8 mouse cellular contexts compared by ENCODE assay signal in the genomic region with DNA sequence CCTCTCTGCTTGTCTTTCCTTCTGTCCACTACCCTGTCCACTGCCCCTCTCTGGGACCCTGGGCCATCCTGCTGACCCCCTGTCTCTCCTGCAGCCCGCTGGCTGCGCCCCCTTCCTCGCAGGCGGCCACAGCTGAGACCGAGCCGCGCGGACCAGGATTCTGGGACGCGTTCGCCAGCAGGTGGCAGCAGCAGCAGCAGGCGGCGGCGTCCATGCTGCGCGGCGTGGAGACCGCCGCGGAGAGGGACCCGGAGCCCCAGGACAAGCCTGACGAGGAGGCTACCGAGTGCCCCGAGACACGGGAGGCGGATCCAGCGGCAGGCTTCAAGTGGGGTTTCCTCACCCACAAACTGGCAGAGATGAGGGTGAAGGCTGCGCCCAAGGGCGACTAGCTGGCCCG. TPM values are rescaled to one million over a fixed set of nuclear protein-coding genes. Genes with fewer than 3 reads are reported as not detected.
A peak's percentile ranks its signal among the peaks of the same experiment; 100 is the strongest.
DNase-seq lines count a peak whose midpoint lies in the region; ATAC-seq and TF ChIP-seq lines count a peak whose summit lies in the region.

No protein-coding gene starts in this region.

- ATAC-seq in embryonic facial prominence, embryonic 14.5 days (ENCODE audit: low read depth), result peak; percentile 70
- no peak for ATAC-seq in heart, embryonic 13.5 days (ENCODE audit: extremely low read depth, insufficient number of reproducible peaks, low FRiP score, low TSS enrichment)
- ATAC-seq in neural tube, embryonic 15.5 days (ENCODE audit: low FRiP score), result peak; percentile 25; the same call in 1 of the 2 replicates

- DNase-seq in 3134 (ENCODE audit: extremely low read depth, insufficient read length, low spot score) (peak; percentile 49), ZHBTc4 (ENCODE audit: low read depth, low spot score) (peak; percentile 84)
- peak; percentile 71 for DNase-seq in embryonic facial prominence, embryonic 14.5 days (ENCODE audit: low spot score)
- DNase-seq in kidney, postnatal 14 days, result peak; percentile 81
- DNase-seq in lung, adult 2 months, result peak; percentile 77
- peak; percentile 24 to 33 for DNase-seq in thymus, adult 18-20 months

- H3K36me3 ChIP-seq in embryonic facial prominence, embryonic 14.5 days (ENCODE audit: control insufficient read depth, insufficient read depth, low read length), result no peaks in the 10 kb centered on the region
- no peaks in the 10 kb centered on the region for H3K36me3 ChIP-seq in heart, embryonic 13.5 days
- no peaks in the 10 kb centered on the region for H3K36me3 ChIP-seq in neural tube, embryonic 15.5 days

- peak overlapping the region; percentile 93 for H3K4me2 ChIP-seq in embryonic facial prominence, embryonic 14.5 days (ENCODE audit: low read depth, low read length)
- peak overlapping the region; percentile 96 for H3K4me2 ChIP-seq in heart, embryonic 13.5 days
- peak overlapping the region; percentile 77 for H3K4me2 ChIP-seq in neural tube, embryonic 15.5 days

- H3K4me3 ChIP-seq in embryonic facial prominence, embryonic 14.5 days (ENCODE audit: low read depth, low read length), result peak overlapping the region; percentile 54
- H3K4me3 ChIP-seq in heart, embryonic 13.5 days, result peak overlapping the region; percentile 60
- peak overlapping the region; percentile 30 for H3K4me3 ChIP-seq in lung, adult 2 months (replicated peaks; ENCODE audit: extremely low read depth, low read depth, low read length)
- peak overlapping the region; percentile 61 for H3K4me3 ChIP-seq in neural tube, embryonic 15.5 days (replicated peaks)

- H3K27ac ChIP-seq in embryonic facial prominence, embryonic 14.5 days (replicated peaks; ENCODE audit: low read depth, low read length), result no peak overlapping the region
- H3K27ac ChIP-seq in heart, embryonic 13.5 days (replicated peaks), result no peak overlapping the region
- H3K27ac ChIP-seq in neural tube, embryonic 15.5 days (replicated peaks), result no peak overlapping the region

- peaks cover 40% of the 10 kb centered on the region for H3K4me1 ChIP-seq in embryonic facial prominence, embryonic 14.5 days (ENCODE audit: control insufficient read depth, insufficient read depth, low read length)
- H3K4me1 ChIP-seq in heart, embryonic 13.5 days, result peaks cover 62% of the 10 kb centered on the region
- H3K4me1 ChIP-seq in lung, adult 2 months (ENCODE audit: control insufficient read depth, insufficient read depth, low read length), result peaks cover 13% of the 10 kb centered on the region
- peaks cover 72% of the 10 kb centered on the region for H3K4me1 ChIP-seq in neural tube, embryonic 15.5 days

- H3K27me3 ChIP-seq in embryonic facial prominence, embryonic 14.5 days (replicated peaks; ENCODE audit: control insufficient read depth, insufficient read depth, low read length), result peaks cover 80% of the 10 kb centered on the region
- H3K27me3 ChIP-seq in heart, embryonic 13.5 days (replicated peaks), result peaks cover 85% of the 10 kb centered on the region
- H3K27me3 ChIP-seq in neural tube, embryonic 15.5 days (replicated peaks), result peaks cover 58% of the 10 kb centered on the region

- no peaks in the 10 kb centered on the region for H3K9me3 ChIP-seq in embryonic facial prominence, embryonic 14.5 days (ENCODE audit: control insufficient read depth, low read length)
- no peaks in the 10 kb centered on the region for H3K9me3 ChIP-seq in heart, embryonic 13.5 days
- no peaks in the 10 kb centered on the region for H3K9me3 ChIP-seq in neural tube, embryonic 15.5 days (replicated peaks)

- TF ChIP-seq POLR2A in lung, adult 2 months (IDR thresholded peaks at IDR 0.05; ENCODE audit: borderline replicate concordance, extremely low read depth, low read depth, low read length), result no peak

- peak; percentile 25; the same call in 1 of the 2 replicates for TF ChIP-seq CTCF in lung, adult 2 months (IDR thresholded peaks at IDR 0.05; ENCODE audit: insufficient read depth, low read length)

- WGBS in embryonic facial prominence, embryonic 14.5 days, result 1% methylated on average over 21 of the region's 30 CpGs
- under 1% methylated on average over 30 of the region's 30 CpGs for WGBS in heart, embryonic 13.5 days
- 3% methylated on average over 30 of the region's 30 CpGs for WGBS in lung, adult 2 months
- under 1% methylated on average over 30 of the region's 30 CpGs for WGBS in neural tube, embryonic 15.5 days

- H3K9ac ChIP-seq in embryonic facial prominence, embryonic 14.5 days (ENCODE audit: low read depth, low read length), result peak overlapping the region; percentile 52
- peak overlapping the region; percentile 76 for H3K9ac ChIP-seq in heart, embryonic 13.5 days
- peak overlapping the region; percentile 45 for H3K9ac ChIP-seq in neural tube, embryonic 15.5 days (replicated peaks)

RNA-seq across cellular contexts. Expression of a gene that starts 2.9 kb away (rescaled TPM):
- 0.28 TPM in 1 of 2 replicates, not detected in the other for polyA plus RNA-seq in embryonic facial prominence, embryonic 14.5 days (2014; fragmentation: Nextera tagmentation; extraction: Ambion mirVana)
- polyA plus RNA-seq in heart, embryonic 13.5 days (2015; fragmentation: Nextera tagmentation; extraction: Ambion mirVana), result not detected in 2 replicates
- not detected in 2 replicates for polyA plus RNA-seq in lung, adult 2 months (2012; rRNA removed)
- not detected in 2 replicates for polyA plus RNA-seq in neural tube, embryonic 15.5 days (2015; fragmentation: Nextera tagmentation; extraction: Ambion mirVana)

RNA-seq across cellular contexts. Expression of a gene that starts 4.3 kb away (rescaled TPM):
- 6.8 and 7.4 TPM in 2 replicates for polyA plus RNA-seq in embryonic facial prominence, embryonic 14.5 days (2014; fragmentation: Nextera tagmentation; extraction: Ambion mirVana)
- 4.3 and 5.0 TPM in 2 replicates for polyA plus RNA-seq in heart, embryonic 13.5 days (2015; fragmentation: Nextera tagmentation; extraction: Ambion mirVana)
- polyA plus RNA-seq in lung, adult 2 months (2012; rRNA removed), result 37.9 and 61.1 TPM in 2 replicates
- polyA plus RNA-seq in neural tube, embryonic 15.5 days (2015; fragmentation: Nextera tagmentation; extraction: Ambion mirVana), result 14.2 and 17.0 TPM in 2 replicates

RNA-seq across cellular contexts. Expression of a gene that starts 4.3 kb away (rescaled TPM):
- 13.7 and 15.7 TPM in 2 replicates for polyA plus RNA-seq in embryonic facial prominence, embryonic 14.5 days (2014; fragmentation: Nextera tagmentation; extraction: Ambion mirVana)
- polyA plus RNA-seq in heart, embryonic 13.5 days (2015; fragmentation: Nextera tagmentation; extraction: Ambion mirVana), result 9.2 and 9.9 TPM in 2 replicates
- 7.2 and 7.5 TPM in 2 replicates for polyA plus RNA-seq in lung, adult 2 months (2012; rRNA removed)
- polyA plus RNA-seq in neural tube, embryonic 15.5 days (2015; fragmentation: Nextera tagmentation; extraction: Ambion mirVana), result 13.9 and 14.8 TPM in 2 replicates

RNA-seq across cellular contexts. Expression of a gene that starts 6.2 kb away (rescaled TPM):
- polyA plus RNA-seq in embryonic facial prominence, embryonic 14.5 days (2014; fragmentation: Nextera tagmentation; extraction: Ambion mirVana), result 0.29 and 0.67 TPM in 2 replicates
- 0.17 and 0.21 TPM in 2 replicates for polyA plus RNA-seq in heart, embryonic 13.5 days (2015; fragmentation: Nextera tagmentation; extraction: Ambion mirVana)
- polyA plus RNA-seq in lung, adult 2 months (2012; rRNA removed), result not detected in 2 replicates
- 0.42 TPM in 1 of 2 replicates, not detected in the other for polyA plus RNA-seq in neural tube, embryonic 15.5 days (2015; fragmentation: Nextera tagmentation; extraction: Ambion mirVana)

RNA-seq across cellular contexts. Expression of a gene that starts 11.5 kb away (rescaled TPM):
- 2.4 and 2.6 TPM in 2 replicates for polyA plus RNA-seq in embryonic facial prominence, embryonic 14.5 days (2014; fragmentation: Nextera tagmentation; extraction: Ambion mirVana)
- 1.3 and 1.5 TPM in 2 replicates for polyA plus RNA-seq in heart, embryonic 13.5 days (2015; fragmentation: Nextera tagmentation; extraction: Ambion mirVana)
- polyA plus RNA-seq in lung, adult 2 months (2012; rRNA removed), result 13.8 and 15.8 TPM in 2 replicates
- 0.20 and 1.4 TPM in 2 replicates for polyA plus RNA-seq in neural tube, embryonic 15.5 days (2015; fragmentation: Nextera tagmentation; extraction: Ambion mirVana)

Comparison
In these comparisons a context has a peak if more than half of its experiments do, and no peak if none do; other contexts are left out.
1. DNase-seq: peak in every context shown above with its lines; median percentile 84 in ZHBTc4; 81 in kidney, postnatal 14 days; 77 in lung, adult 2 months; 71 in embryonic facial prominence, embryonic 14.5 days; 49 in 3134; 28 in thymus, adult 18-20 months.